Mouse (Mus musculus): ENCODE data around the gene Rai1.
A peak's percentile ranks its signal among the peaks of the same experiment; 100 is the strongest.

Rai1 gene

GRCm38 (mm10) chr11:60190055-60190641, 85.3 kb downstream of the Rai1 start:
- DNase-seq (ENCODE audit: low read depth, low spot score): no peak

GRCm38 (mm10) chr11:60192534-60192933, 87.7 kb downstream of the Rai1 start:
- no peak for DNase-seq (ENCODE audit: low read depth, low spot score)

- no peak for DNase-seq (ENCODE audit: low read depth, low spot score)
Observed at GRCm38 (mm10) chr11:60193556-60193955, 88.7 kb downstream of the Rai1 start.

- no peak for DNase-seq (ENCODE audit: low read depth, low spot score)
Observed at GRCm38 (mm10) chr11:60195108-60195507, 90.3 kb downstream of the Rai1 start.

- DNase-seq (ENCODE audit: low read depth, low spot score): no peak
Observed at GRCm38 (mm10) chr11:60196344-60196743, 91.5 kb downstream of the Rai1 start.

GRCm38 (mm10) chr11:60197998-60198619, 93.3 kb downstream of the Rai1 start:
- DNase-seq (ENCODE audit: low read depth, low spot score): no peak

- DNase-seq (ENCODE audit: low read depth, low spot score): no peak
Observed at GRCm38 (mm10) chr11:60198651-60199050, 93.8 kb downstream of the Rai1 start.

- DNase-seq (ENCODE audit: low read depth, low spot score): peak; percentile 73
Observed at GRCm38 (mm10) chr11:60199702-60200184, 94.9 kb downstream of the Rai1 start.

GRCm38 (mm10) chr11:60200384-60200783, 95.6 kb downstream of the Rai1 start:
- DNase-seq (ENCODE audit: low read depth, low spot score): no peak

- DNase-seq (ENCODE audit: low read depth, low spot score): no peak
Observed at GRCm38 (mm10) chr11:60202710-60203638, 98.2 kb downstream of the Rai1 start.

GRCm38 (mm10) chr11:60205026-60205425, 100.2 kb downstream of the Rai1 start:
- DNase-seq (ENCODE audit: low read depth, low spot score): no peak

- DNase-seq (ENCODE audit: low read depth, low spot score): no peak
Observed at GRCm38 (mm10) chr11:60206207-60206606, 101.4 kb downstream of the Rai1 start.

GRCm38 (mm10) chr11:60208201-60208600, 103.4 kb downstream of the Rai1 start:
- no peak for DNase-seq (ENCODE audit: low read depth, low spot score)

- no peak for DNase-seq (ENCODE audit: low read depth, low spot score)
Observed at GRCm38 (mm10) chr11:60208712-60209111, 103.9 kb downstream of the Rai1 start.

- no peak for DNase-seq (ENCODE audit: low read depth, low spot score)
Observed at GRCm38 (mm10) chr11:60209217-60209932, 104.6 kb downstream of the Rai1 start.

GRCm38 (mm10) chr11:60209933-60210249, 105.1 kb downstream of the Rai1 start:
- no peak for DNase-seq (ENCODE audit: low read depth, low spot score)

GRCm38 (mm10) chr11:60210305-60210724, 105.5 kb downstream of the Rai1 start:
- peak; percentile 78 for DNase-seq (ENCODE audit: low read depth, low spot score)

GRCm38 (mm10) chr11:60211152-60211551, 106.3 kb downstream of the Rai1 start:
- DNase-seq (ENCODE audit: low read depth, low spot score): no peak

- DNase-seq (ENCODE audit: low read depth, low spot score): no peak
Observed at GRCm38 (mm10) chr11:60211761-60212160, 106.9 kb downstream of the Rai1 start.

GRCm38 (mm10) chr11:60213266-60213665, 108.5 kb downstream of the Rai1 start:
- DNase-seq (ENCODE audit: low read depth, low spot score): no peak

- DNase-seq (ENCODE audit: low read depth, low spot score): no peak
Observed at GRCm38 (mm10) chr11:60216671-60217070, 111.9 kb downstream of the Rai1 start.

GRCm38 (mm10) chr11:60217467-60217866, 112.7 kb downstream of the Rai1 start:
- no peak for DNase-seq (ENCODE audit: low read depth, low spot score)
